Mouse (Mus musculus) heart, postnatal 14 days (tissue): ENCODE measurements around the gene Stk11. TPM values are rescaled to one million over a fixed set of nuclear protein-coding genes. Genes with fewer than 3 reads are reported as not detected.

Source experiments
- DNase-seq, 2 experiments: peaks; one replicate each; pipeline ENCODE4 v3.0.0; 2021 to 2022
- intact Hi-C: fragments of 180-260 bp; cut with DNase I; formaldehyde crosslinking; loops from one replicate; pipeline ENCODE4 v1.15.1; 2025
- long read RNA-seq, 2 experiments: library from polyadenylated mRNA; stranded (forward); transcript quantifications; one replicate each; pipeline ENCODE4 v2.0.0; 2021
- total RNA-seq, 2 experiments: library from RNA; stranded (reverse); gene quantifications; 2 replicates each; pipeline ENCODE4 v1.2.3; 2021

Gene Stk11
- 100 to 1,000 TPM; 105 to 118 TPM for total RNA-seq
- long read RNA-seq, experiment 1, transcript Stk11-201 (10 exons, 2,566 nt) = major isoform, 10 of 22 reads
- long read RNA-seq, experiment 1, partial matches to known transcripts = 6 of 22 reads
- long read RNA-seq, experiment 1, other reads (novel, unspliced or antisense) = 4 of 22 reads
- long read RNA-seq, experiment 2, transcript Stk11-201 (10 exons, 2,566 nt) = major isoform, 5 of 13 reads
- long read RNA-seq, experiment 2, partial matches to known transcripts = 3 of 13 reads
- long read RNA-seq, experiment 2, other reads (novel, unspliced or antisense) = 4 of 13 reads

- intact Hi-C loops = loop anchor here (2.0 kb wide), 2 partner anchors 61 to 129 kb away; no protein-coding TSS in a partner anchor
- peak; percentile 99 for DNase-seq
Measured at GRCm38 (mm10) chr10:80115290-80115943, at the start of gene Stk11. TSS of gene Stk11 (plus strand) at chr10:80115803.

GRCm38 (mm10) chr10:80069251-80069650, 46.4 kb upstream of the Stk11 start:
- DNase-seq = no peak
- intact Hi-C loops = no loop called here

- no peak for DNase-seq
- intact Hi-C loops = loop anchor here (5.0 kb wide), 1 partner anchor 42 kb away; no protein-coding TSS in a partner anchor
Measured at GRCm38 (mm10) chr10:80069948-80070450, 45.6 kb upstream of the Stk11 start.

- intact Hi-C loops = loop anchor here (5.0 kb wide), 1 partner anchor 41 kb away; no protein-coding TSS in a partner anchor
- peak; percentile 87 to 89 for DNase-seq
Measured at GRCm38 (mm10) chr10:80070837-80071515, 44.6 kb upstream of the Stk11 start.

- no peak for DNase-seq
- intact Hi-C loops = loop anchor here (5.0 kb wide), 1 partner anchor 41 kb away; no protein-coding TSS in a partner anchor
Measured at GRCm38 (mm10) chr10:80071516-80071900, 44.1 kb upstream of the Stk11 start.

GRCm38 (mm10) chr10:80072623-80073489, 42.7 kb upstream of the Stk11 start:
- DNase-seq = no peak
- intact Hi-C loops = loop anchor here (2.0 to 5.0 kb wide), 2 partner anchors 18 to 39 kb away; no protein-coding TSS in a partner anchor

GRCm38 (mm10) chr10:80074813-80075601, 40.6 kb upstream of the Stk11 start:
- DNase-seq = peak; percentile 66 to 74
- intact Hi-C loops = loop anchor here (5.0 kb wide), 1 partner anchor 37 kb away; no protein-coding TSS in a partner anchor

- intact Hi-C loops = no loop called here
- no peak for DNase-seq
Measured at GRCm38 (mm10) chr10:80075924-80076323, 39.7 kb upstream of the Stk11 start.

GRCm38 (mm10) chr10:80076386-80076785, 39.2 kb upstream of the Stk11 start:
- no peak for DNase-seq
- intact Hi-C loops = no loop called here

- intact Hi-C loops = no loop called here
- no peak for DNase-seq
Measured at GRCm38 (mm10) chr10:80077312-80077711, 38.3 kb upstream of the Stk11 start.

GRCm38 (mm10) chr10:80078366-80078765, 37.2 kb upstream of the Stk11 start:
- no peak for DNase-seq
- intact Hi-C loops = no loop called here

- no peak for DNase-seq
- intact Hi-C loops = loop anchor here (2.0 kb wide), 1 partner anchor 16 kb away; no protein-coding TSS in a partner anchor
Measured at GRCm38 (mm10) chr10:80080396-80081070, 35.1 kb upstream of the Stk11 start.

GRCm38 (mm10) chr10:80081075-80081474, 34.5 kb upstream of the Stk11 start:
- DNase-seq = no peak

GRCm38 (mm10) chr10:80084817-80085487, 30.7 kb upstream of the Stk11 start:
- peak; percentile 60 to 65 for DNase-seq
- intact Hi-C loops = no loop called here

More at GRCm38 (mm10) chr10:80081075-80081474, 34.5 kb upstream of the Stk11 start:
- intact Hi-C loops = loop anchor here (2.0 kb wide), 1 partner anchor 16 kb away; no protein-coding TSS in a partner anchor

GRCm38 (mm10) chr10:80086847-80087246, 28.8 kb upstream of the Stk11 start:
- intact Hi-C loops = no loop called here
- DNase-seq = peak; percentile 40 to 44

GRCm38 (mm10) chr10:80087483-80087882, 28.1 kb upstream of the Stk11 start:
- intact Hi-C loops = no loop called here
- no peak for DNase-seq

- intact Hi-C loops = no loop called here
Measured at GRCm38 (mm10) chr10:80089146-80089545, 26.5 kb upstream of the Stk11 start.

GRCm38 (mm10) chr10:80091527-80091926, 24.1 kb upstream of the Stk11 start:
- DNase-seq = no peak

More at GRCm38 (mm10) chr10:80089146-80089545, 26.5 kb upstream of the Stk11 start:
- DNase-seq = no peak

More at GRCm38 (mm10) chr10:80091527-80091926, 24.1 kb upstream of the Stk11 start:
- intact Hi-C loops = no loop called here
